In genomic region chr16:33820269-33821178, GRCm38 (mm10) we compare ENCODE assay signal across 9 mouse cellular contexts. TPM values are rescaled to one million over a fixed set of nuclear protein-coding genes. Genes with fewer than 3 reads are reported as not detected.
DNase-seq lines count a peak whose midpoint lies in the region; ATAC-seq and TF ChIP-seq lines count a peak whose summit lies in the region.
"Had no signal": no experiment of that assay in that cellular context is flagged by ENCODE, and none has a peak within 500 bp of the region (broad histone marks: within the 10 kb centered on the region; RNA-seq: fewer than 3 reads in every experiment).

No protein-coding gene starts in this region.

- intact Hi-C loops in heart, postnatal 25 days (cut with DNase I) = loop anchor here (1.0 to 5.0 kb wide), 3 partner anchors 131 to 292 kb away; no protein-coding TSS in a partner anchor

- H3K4me1 ChIP-seq in MEL (ENCODE audit: control insufficient read depth in 1 of 2, insufficient read depth in 2 of 2, low read length in 2 of 2) = no peaks in the 10 kb centered on the region
- H3K4me1 ChIP-seq in forebrain, embryonic 12.5 days = no peaks in the 10 kb centered on the region

- no peaks in the 10 kb centered on the region for H3K79me2 ChIP-seq in MEL (ENCODE audit: control insufficient read depth, insufficient read depth, low read length, poor library complexity)

- no peak for TF ChIP-seq EP300 in MEL (IDR thresholded peaks at IDR 0.05; ENCODE audit: low read depth in 1 of 2, low read length in 2 of 2)

- H3K27ac ChIP-seq in MEL (ENCODE audit: control insufficient read depth, low read depth, low read length) = no peak overlapping the region
- no peak overlapping the region for H3K27ac ChIP-seq in forebrain, embryonic 12.5 days
- H3K27ac ChIP-seq: limb, embryonic 15.5 days had no signal

- no peaks in the 10 kb centered on the region for H3K9me3 ChIP-seq in MEL (replicated peaks; ENCODE audit: insufficient read depth, low read length)
- no peaks in the 10 kb centered on the region for H3K9me3 ChIP-seq in forebrain, embryonic 12.5 days
- H3K9me3 ChIP-seq: limb, embryonic 15.5 days had no signal

- DNase-seq in MEL (ENCODE audit: low read depth, low spot score) = peak; percentile 86
- DNase-seq in c-Kit-negative CD71-positive TER-119-positive erythroid progenitor cells, embryonic 14.5 days (ENCODE audit: low read depth, low spot score) = peak; percentile 3
- peak; percentile 55 for DNase-seq in heart, postnatal 25 days (ENCODE audit: low spot score)
- peak; percentile 85 to 90 for DNase-seq in layer of hippocampus, postnatal 14 days (ENCODE audit: low spot score in 2 of 2)
- DNase-seq in right cerebral cortex, postnatal 25 days = peak; percentile 81
- peak; percentile 87 for DNase-seq in urinary bladder, postnatal 25 days (ENCODE audit: low spot score)

- peak; percentile 96 for TF ChIP-seq RAD21 in MEL (IDR thresholded peaks at IDR 0.05; ENCODE audit: low read depth, low read length)

- no peak overlapping the region for H3K4me3 ChIP-seq in MEL (ENCODE audit: control insufficient read depth in 1 of 2, insufficient read depth in 1 of 2, low read depth in 2 of 2, low read length in 2 of 2)
- no peak overlapping the region for H3K4me3 ChIP-seq in forebrain, embryonic 12.5 days (replicated peaks)
- H3K4me3 ChIP-seq: limb, embryonic 15.5 days had no signal

- peaks cover 0 to 3% of the 10 kb centered on the region in 2 experiments; a peak in 1 of 4 replicates for H3K36me3 ChIP-seq in MEL (ENCODE audit: control insufficient read depth in 1 of 2, insufficient read depth in 2 of 2, low read length in 2 of 2)
- H3K36me3 ChIP-seq in forebrain, embryonic 12.5 days (replicated peaks) = no peaks in the 10 kb centered on the region
- H3K36me3 ChIP-seq: limb, embryonic 15.5 days had no signal

- TF ChIP-seq CTCF in MEL (IDR thresholded peaks at IDR 0.05 in 2 of 3, conservative IDR thresholded peaks at IDR 0.05 in 1 of 3; ENCODE audit: control insufficient read depth in 1 of 3, insufficient read depth in 1 of 3, low read depth in 2 of 3, low read length in 3 of 3, poor library complexity in 1 of 3, severe bottlenecking in 1 of 3) = peak; percentile 77 to 98 (median 79)

- H3K4me2 ChIP-seq in forebrain, embryonic 12.5 days = no peak overlapping the region
- H3K4me2 ChIP-seq: limb, embryonic 15.5 days had no signal

- H3K27me3 ChIP-seq in MEL (ENCODE audit: control insufficient read depth in 1 of 2, insufficient read depth in 2 of 2, low read length in 2 of 2) = no peaks in the 10 kb centered on the region; a peak in 1 of 4 replicates
- H3K27me3 ChIP-seq in forebrain, embryonic 12.5 days = peaks cover 6% of the 10 kb centered on the region; the same call in 1 of the 2 replicates
- H3K27me3 ChIP-seq: limb, embryonic 15.5 days had no signal

- 19% methylated on average over 17 of the region's 17 CpGs for WGBS in forebrain, embryonic 12.5 days

- 0 out of 2 replicates have a peak, but pooled peaks have one; percentile 49 for ATAC-seq in forebrain, embryonic 12.5 days (ENCODE audit: low FRiP score)
- peak; percentile 96 for ATAC-seq in megakaryocyte, adult 5-6 weeks (ENCODE audit: poor library complexity, severe bottlenecking)

- TF ChIP-seq POLR2A in MEL (IDR thresholded peaks at IDR 0.05; ENCODE audit: control insufficient read depth in 1 of 2, insufficient read depth in 1 of 2, low read depth in 1 of 2, low read length in 2 of 2, poor library complexity in 1 of 2) = no peak; a peak in 1 of 4 replicates

- no peak overlapping the region for H3K9ac ChIP-seq in MEL (ENCODE audit: control insufficient read depth, low read depth, low read length, poor library complexity, severe bottlenecking)
- H3K9ac ChIP-seq in forebrain, embryonic 12.5 days = no peak overlapping the region
- H3K9ac ChIP-seq: limb, embryonic 15.5 days had no signal

TF ChIP-seq in MEL, 35 proteins besides CTCF, POLR2A, EP300 and RAD21:
- TF ChIP-seq MYC (IDR thresholded peaks at IDR 0.05; ENCODE audit: low read depth, low read length) = 0 out of 2 replicates have a peak, but pooled peaks have one; percentile 54
- peak; percentile 13; the same call in 1 of the 2 replicates for TF ChIP-seq CHD2 (IDR thresholded peaks at IDR 0.05; ENCODE audit: low read length)
- peak; percentile 45; the same call in 1 of the 2 replicates for TF ChIP-seq ZMIZ1 (IDR thresholded peaks at IDR 0.05; ENCODE audit: low read depth, low read length)
- TF ChIP-seq JUND (IDR thresholded peaks at IDR 0.05; ENCODE audit: low read depth, low read length) = 0 out of 2 replicates have a peak, but pooled peaks have one; percentile 19
- TF ChIP-seq RCOR1 (IDR thresholded peaks at IDR 0.05; ENCODE audit: low read depth, low read length) = no peak
- TF ChIP-seq NELFE (IDR thresholded peaks at IDR 0.05; ENCODE audit: low read depth, low read length) = peak; percentile 30
- no peak for TF ChIP-seq USF1 (IDR thresholded peaks at IDR 0.05; ENCODE audit: low read depth, low read length)
- no peak for TF ChIP-seq ELF1 (IDR thresholded peaks at IDR 0.05; ENCODE audit: low read depth, low read length)
- TF ChIP-seq BHLHE40 (IDR thresholded peaks at IDR 0.05; ENCODE audit: borderline replicate concordance, low read depth, low read length) = 0 out of 2 replicates have a peak, but pooled peaks have one; percentile 7
- TF ChIP-seq SMC3 (IDR thresholded peaks at IDR 0.05; ENCODE audit: low read depth, low read length) = peak; percentile 95
- TF ChIP-seq SIN3A (IDR thresholded peaks at IDR 0.05; ENCODE audit: low read length) = peak; percentile 57; the same call in 1 of the 2 replicates
- no peak for TF ChIP-seq USF2 (IDR thresholded peaks at IDR 0.05; ENCODE audit: borderline replicate concordance in 1 of 2, insufficient read depth in 1 of 2, low read depth in 1 of 2, low read length in 2 of 2)
- TF ChIP-seq GABPA (IDR thresholded peaks at IDR 0.05; ENCODE audit: low read depth, low read length) = 0 out of 2 replicates have a peak, but pooled peaks have one; percentile 25
- TF ChIP-seq ZNF384 (IDR thresholded peaks at IDR 0.05; ENCODE audit: low read depth, low read length) = peak; percentile 87
- TF ChIP-seq ZC3H11A (IDR thresholded peaks at IDR 0.05; ENCODE audit: low read depth, low read length) = peak; percentile 91
- TF ChIP-seq UBTF (IDR thresholded peaks at IDR 0.05; ENCODE audit: borderline replicate concordance, insufficient read depth, low read depth, low read length) = no peak

RNA-seq across cellular contexts. Expression of gene Itgb5, which starts 8.9 kb away (rescaled TPM):
- total RNA-seq in MEL (2012; rRNA removed) = 0.16 and 0.27 TPM in 2 replicates
- polyA plus RNA-seq in MEL (2012; ENCODE audit: insufficient read depth in 1 of 2, insufficient read length in 2 of 2, low read depth in 1 of 2, low replicate concordance in 2 of 2, missing spikeins in 1 of 2) = under 1 TPM in 1 of 2 experiments, not detected in 1; 0.58 TPM
- 15.7 and 23.1 TPM in 2 replicates for polyA plus RNA-seq in forebrain, embryonic 12.5 days (2016; fragmentation: Nextera tagmentation; extraction: Ambion mirVana)
- total RNA-seq in heart, postnatal 25 days (2021) = 10 to 100 TPM; 73.9 to 80.2 TPM
- total RNA-seq in layer of hippocampus, postnatal 14 days (2021) = 10 to 100 TPM; 35.0 to 36.5 TPM
- total RNA-seq in megakaryocyte, adult 5-6 weeks (2015) = 11.8 and 15.2 TPM in 2 replicates
- total RNA-seq in megakaryocyte, adult 5-6 weeks (2017) = 17.2 and 20.8 TPM in 2 replicates

RNA-seq across cellular contexts. Expression of gene Muc13, which starts 26.7 kb away (rescaled TPM):
- 59.5 and 60.4 TPM in 2 replicates for total RNA-seq in MEL (2012; rRNA removed)
- 100 to 1,000 TPM in 1 of 2 experiments, not detected in 1; 129 TPM for polyA plus RNA-seq in MEL (2012; ENCODE audit: insufficient read depth in 1 of 2, insufficient read length in 2 of 2, low read depth in 1 of 2, low replicate concordance in 2 of 2, missing spikeins in 1 of 2)
- polyA plus RNA-seq in forebrain, embryonic 12.5 days (2016; fragmentation: Nextera tagmentation; extraction: Ambion mirVana) = 0.13 TPM in 1 of 2 replicates, not detected in the other
- under 1 TPM in 1 of 2 experiments, not detected in 1; 0.10 TPM for total RNA-seq in heart, postnatal 25 days (2021)
- not detected for total RNA-seq in layer of hippocampus, postnatal 14 days (2021)
- total RNA-seq in megakaryocyte, adult 5-6 weeks (2015) = 1.2 and 2.1 TPM in 2 replicates
- 0.81 and 1.8 TPM in 2 replicates for total RNA-seq in megakaryocyte, adult 5-6 weeks (2017)
- polyA plus RNA-seq: limb, embryonic 15.5 days had no signal

Comparison
In these comparisons a context has a peak if more than half of its experiments do, and no peak if none do; other contexts are left out.
1. DNase-seq: peak in every context shown above with its lines; median percentile 88 in layer of hippocampus, postnatal 14 days; 87 in urinary bladder, postnatal 25 days; 86 in MEL; 81 in right cerebral cortex, postnatal 25 days; 55 in heart, postnatal 25 days; 3 in c-Kit-negative CD71-positive TER-119-positive erythroid progenitor cells, embryonic 14.5 days.
2. RNA of gene Itgb5, which starts 8.9 kb away (total RNA-seq): 73.9 to 80.2 TPM in heart, postnatal 25 days, 35.0 to 36.5 TPM in layer of hippocampus, postnatal 14 days and 11.8 to 20.8 TPM in megakaryocyte, adult 5-6 weeks; 0.16 to 0.27 TPM in MEL; every median in the first group is over 10 times any median in the second.
3. RNA of gene Muc13, which starts 26.7 kb away (total RNA-seq): 59.5 to 60.4 TPM in MEL; 0.81 to 2.1 TPM in megakaryocyte, adult 5-6 weeks, 0.10 TPM in heart, postnatal 25 days and not detected in layer of hippocampus, postnatal 14 days; every median in the first group is over 10 times any median in the second.